Mouse (Mus musculus) ES-Bruce4 (cell line): ENCODE data around the gene Nyx.
"Not testable (repeated sequence)": the region's sequence is repeated elsewhere in the genome, so short reads cannot be mapped to it uniquely, and the experiment has no call there.

Experiments
- CTCF ChIP-seq: IDR thresholded peaks from one replicate; pipeline ENCODE4 v1.8.1; 2011; ENCODE audit warnings: low read depth, low read length
- EP300 ChIP-seq: IDR thresholded peaks from 2 replicates; pipeline ENCODE4 v1.6.1; 2011; ENCODE audit warnings: low read depth, low read length; ENCODE audit not compliant: insufficient read depth
- POLR2A ChIP-seq: IDR thresholded peaks from one replicate; pipeline ENCODE4 v1.8.1; 2011; ENCODE audit warnings: low read length; ENCODE audit not compliant: insufficient read depth

- not testable (repeated sequence) for TF ChIP-seq EP300, CTCF, POLR2A
Observed at GRCm38 (mm10) chrX:13436042-13436441, 29.9 kb upstream of the Nyx start.
